Mouse (Mus musculus) stomach, embryonic 15.5 days (tissue): ENCODE data around the gene Lats2. TPM values are rescaled to one million over a fixed set of nuclear protein-coding genes. Genes with fewer than 3 reads are reported as not detected.
A peak's percentile ranks its signal among the peaks of the same experiment; 100 is the strongest.
"Not testable (repeated sequence)": the region's sequence is repeated elsewhere in the genome, so short reads cannot be mapped to it uniquely, and the experiment has no call there.

Experiments used
- ATAC-seq: fragments of 200-750 bp; cut with Nextera tagmentation; 2 replicates; pipeline ENCODE4 v1.8.0; 2017; ENCODE audit warnings: low read depth, moderate number of reproducible peaks, moderate TSS enrichment; ENCODE audit not compliant: insufficient read depth, low FRiP score
- H3K27ac ChIP-seq: fragments of 300-500 bp; sonication (generic); 2 replicates; pipeline ENCODE4 v1.5.1; 2015; ENCODE audit warnings: mild to moderate bottlenecking, inconsistent platforms
- H3K27me3 ChIP-seq: fragments of 300-500 bp; sonication (generic); replicated peaks from 2 replicates; pipeline ENCODE4 v1.6.1; 2015; ENCODE audit warnings: inconsistent platforms
- H3K36me3 ChIP-seq: fragments of 300-500 bp; sonication (generic); 2 replicates; pipeline ENCODE4 v1.6.1; 2015; ENCODE audit warnings: inconsistent platforms
- H3K4me1 ChIP-seq: fragments of 300-500 bp; sonication (generic); 2 replicates; pipeline ENCODE4 v1.6.1; 2015; ENCODE audit warnings: inconsistent platforms
- H3K4me2 ChIP-seq: fragments of 300-500 bp; sonication (generic); 2 replicates; pipeline ENCODE4 v1.6.1; 2015; ENCODE audit warnings: mild to moderate bottlenecking, inconsistent platforms
- H3K4me3 ChIP-seq: fragments of 300-500 bp; sonication (generic); replicated peaks from 2 replicates; pipeline ENCODE4 v1.5.1; 2015; ENCODE audit warnings: inconsistent platforms
- H3K9ac ChIP-seq: fragments of 300-500 bp; sonication (generic); 2 replicates; pipeline ENCODE4 v1.6.1; 2015; ENCODE audit warnings: inconsistent platforms
- H3K9me3 ChIP-seq: fragments of 300-500 bp; sonication (generic); 2 replicates; pipeline ENCODE4 v1.6.1; 2016; ENCODE audit warnings: inconsistent platforms
- WGBS: fragments of 180-500 bp; shearing (Covaris S2); methylation state at CpG from one replicate; pipeline ENCODE4 v1.1.7; 2015; 5-methylcytosine and 5-hydroxymethylcytosine counted together
- polyA plus RNA-seq: library from polyadenylated mRNA; unstranded; fragments of >200 nt; fragmentation: Nextera tagmentation; extraction: Ambion mirVana; gene quantifications from 2 replicates; pipeline ENCODE4 v1.2.1, GENCODE M21; 2015

The Lats2 gene
- polyA plus RNA-seq, 1 experiment from 2014 or later: 19.1 TPM

DNA sequence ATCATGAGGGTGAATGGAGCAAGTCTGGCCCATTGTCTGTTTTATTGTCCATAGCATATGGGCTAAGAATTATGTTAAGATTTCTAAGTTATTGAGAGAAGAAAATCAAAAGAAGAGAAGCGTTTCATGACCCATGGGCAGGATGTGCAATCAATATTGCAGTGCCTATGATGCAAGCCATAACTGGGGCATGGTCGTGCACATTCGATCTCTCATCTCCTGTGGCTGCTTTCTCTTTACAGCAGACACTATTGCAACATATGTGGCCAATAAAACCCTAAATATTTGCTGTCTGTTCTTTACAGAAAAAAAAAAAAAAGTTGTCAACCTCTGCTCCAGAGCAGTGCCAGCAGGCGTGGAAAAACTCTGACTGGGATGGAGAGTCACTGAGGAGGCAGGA is 2.1 kb downstream of the Lats2 start:
- H3K4me3 ChIP-seq: no peak overlapping the region
- H3K9ac ChIP-seq: no peak overlapping the region
- no peak overlapping the region for H3K27ac ChIP-seq
- H3K27me3 ChIP-seq: no peaks in the 10 kb centered on the region
- no peaks in the 10 kb centered on the region for H3K36me3 ChIP-seq
- H3K9me3 ChIP-seq: no peaks in the 10 kb centered on the region
- no peaks in the 10 kb centered on the region for H3K4me1 ChIP-seq
- WGBS: 85% methylated on average over 4 of the region's 4 CpGs
- H3K4me2 ChIP-seq: no peak overlapping the region
- ATAC-seq: no peak

DNA sequence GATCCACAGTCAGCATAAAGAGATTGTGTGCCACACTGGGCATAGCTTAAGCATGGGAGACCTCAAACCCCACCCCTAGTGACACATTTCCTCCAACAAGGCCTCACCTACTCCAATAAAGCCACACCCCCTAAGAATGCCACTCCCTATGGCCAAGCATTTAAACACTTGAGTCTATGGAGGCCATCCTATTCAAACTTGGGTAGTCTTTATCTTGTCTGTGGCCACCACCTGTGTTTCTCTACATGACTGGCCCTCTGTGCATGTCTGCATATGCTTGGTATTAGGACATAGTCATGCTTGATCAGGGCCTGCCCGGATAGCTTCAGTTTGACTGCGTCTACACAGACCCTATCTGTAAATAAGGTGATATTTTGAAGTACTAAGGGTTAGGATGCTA is 2.5 kb downstream of the Lats2 start:
- no peak overlapping the region for H3K27ac ChIP-seq

DNA sequence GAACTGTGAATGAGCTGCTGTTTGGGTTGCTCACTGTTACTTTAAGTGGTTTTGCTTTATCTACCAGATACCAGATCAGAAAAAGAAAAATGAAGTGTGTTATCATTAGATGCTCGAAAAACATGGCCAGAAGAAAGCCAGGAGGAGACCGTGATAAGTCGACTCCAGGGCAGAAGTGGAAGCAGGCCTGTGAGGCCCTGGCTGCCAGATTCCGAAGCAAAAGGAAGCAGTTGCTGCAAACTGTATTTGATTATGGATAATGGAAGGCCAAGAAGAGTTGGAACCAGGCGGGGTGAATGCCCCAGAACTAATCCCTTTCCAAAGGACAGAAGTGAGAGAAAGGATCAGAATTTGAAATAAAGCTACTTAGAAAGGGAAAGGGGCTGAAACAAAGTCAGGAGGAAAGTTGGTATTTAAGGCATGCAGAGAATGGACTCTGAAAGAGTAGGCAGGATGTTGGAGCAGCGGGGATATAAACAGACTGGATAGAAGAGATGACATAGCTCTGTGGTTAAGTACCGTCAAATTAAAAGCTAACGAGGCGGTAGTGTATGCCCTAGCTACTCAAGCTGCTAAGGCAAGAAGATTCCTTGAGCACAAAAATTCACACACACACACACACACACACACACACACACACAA is 4.7 kb downstream of the Lats2 start:
- H3K27me3 ChIP-seq: no peaks in the 10 kb centered on the region
- H3K36me3 ChIP-seq: no peaks in the 10 kb centered on the region
- 0 out of 2 replicates have a peak, but pooled peaks have one; percentile 36 for ATAC-seq
- H3K9me3 ChIP-seq: no peaks in the 10 kb centered on the region
- H3K4me2 ChIP-seq: no peak overlapping the region
- no peaks in the 10 kb centered on the region for H3K4me1 ChIP-seq
- H3K27ac ChIP-seq: peak overlapping the region; percentile 65
- 12% methylated on average over 9 of the region's 9 CpGs for WGBS
- no peak overlapping the region for H3K4me3 ChIP-seq
- H3K9ac ChIP-seq: no peak overlapping the region

More for the DNA sequence above, 2.5 kb downstream of the Lats2 start:
- Histone ChIP-seq H3K4me1 (no peaks in the 10 kb centered on the region), H3K4me3 (no peak overlapping the region), H3K4me2 (no peak overlapping the region), H3K36me3 (no peaks in the 10 kb centered on the region), H3K9me3 (no peaks in the 10 kb centered on the region), H3K27me3 (no peaks in the 10 kb centered on the region), H3K9ac (no peak overlapping the region)
- WGBS: 89% methylated on average over 2 of the region's 2 CpGs
- ATAC-seq: no peak

DNA sequence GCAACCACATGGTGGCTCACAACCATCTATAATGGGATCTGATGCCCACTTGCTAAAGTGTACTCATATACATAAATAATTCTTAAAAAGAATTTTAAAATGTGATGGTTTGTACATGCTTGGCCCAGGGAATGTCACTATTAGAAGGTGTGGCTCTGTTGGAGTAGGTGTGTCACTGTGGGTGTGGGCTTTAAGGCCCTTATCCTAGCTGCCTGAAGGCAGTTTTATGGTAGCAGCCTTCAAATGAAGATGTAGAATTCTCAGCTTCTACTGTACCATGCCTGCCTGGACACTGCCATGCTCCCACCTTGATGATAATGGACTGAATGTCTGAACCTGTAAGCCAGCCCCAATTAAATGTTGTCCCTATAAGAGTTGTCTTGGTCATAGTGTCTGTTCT is 7.2 kb downstream of the Lats2 start:
- ATAC-seq, H3K9ac ChIP-seq, H3K4me3 ChIP-seq, H3K27ac ChIP-seq, H3K4me2 ChIP-seq, H3K27me3 ChIP-seq, H3K36me3 ChIP-seq, H3K4me1 ChIP-seq, H3K9me3 ChIP-seq: not testable (repeated sequence)

DNA sequence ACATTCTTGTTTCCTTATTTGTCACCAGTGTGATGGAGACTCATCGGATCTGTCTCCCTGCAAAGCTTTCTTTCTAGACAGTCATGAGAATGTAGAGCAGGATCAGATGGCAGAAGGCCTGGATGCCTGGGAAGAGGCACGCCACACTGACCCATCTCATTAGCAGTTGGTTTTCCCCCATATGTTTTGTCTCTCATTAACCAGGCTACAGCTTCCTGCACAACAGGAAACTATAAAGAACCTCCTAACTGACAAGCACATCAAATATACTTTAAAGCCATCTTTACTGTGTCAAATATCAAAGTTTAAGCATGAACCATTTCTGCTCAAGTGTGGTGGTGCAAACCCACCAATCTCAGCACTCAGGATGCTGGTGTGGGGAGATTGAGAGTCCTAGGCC is 8.7 kb downstream of the Lats2 start:
- H3K27ac ChIP-seq: no peak overlapping the region
- no peak overlapping the region for H3K9ac ChIP-seq
- 65% methylated on average over 2 of the region's 2 CpGs for WGBS
- no peak for ATAC-seq
- H3K9me3 ChIP-seq: no peaks in the 10 kb centered on the region
- no peak overlapping the region for H3K4me3 ChIP-seq
- no peaks in the 10 kb centered on the region for H3K27me3 ChIP-seq
- H3K36me3 ChIP-seq: no peaks in the 10 kb centered on the region
- no peaks in the 10 kb centered on the region for H3K4me1 ChIP-seq
- no peak overlapping the region for H3K4me2 ChIP-seq

DNA sequence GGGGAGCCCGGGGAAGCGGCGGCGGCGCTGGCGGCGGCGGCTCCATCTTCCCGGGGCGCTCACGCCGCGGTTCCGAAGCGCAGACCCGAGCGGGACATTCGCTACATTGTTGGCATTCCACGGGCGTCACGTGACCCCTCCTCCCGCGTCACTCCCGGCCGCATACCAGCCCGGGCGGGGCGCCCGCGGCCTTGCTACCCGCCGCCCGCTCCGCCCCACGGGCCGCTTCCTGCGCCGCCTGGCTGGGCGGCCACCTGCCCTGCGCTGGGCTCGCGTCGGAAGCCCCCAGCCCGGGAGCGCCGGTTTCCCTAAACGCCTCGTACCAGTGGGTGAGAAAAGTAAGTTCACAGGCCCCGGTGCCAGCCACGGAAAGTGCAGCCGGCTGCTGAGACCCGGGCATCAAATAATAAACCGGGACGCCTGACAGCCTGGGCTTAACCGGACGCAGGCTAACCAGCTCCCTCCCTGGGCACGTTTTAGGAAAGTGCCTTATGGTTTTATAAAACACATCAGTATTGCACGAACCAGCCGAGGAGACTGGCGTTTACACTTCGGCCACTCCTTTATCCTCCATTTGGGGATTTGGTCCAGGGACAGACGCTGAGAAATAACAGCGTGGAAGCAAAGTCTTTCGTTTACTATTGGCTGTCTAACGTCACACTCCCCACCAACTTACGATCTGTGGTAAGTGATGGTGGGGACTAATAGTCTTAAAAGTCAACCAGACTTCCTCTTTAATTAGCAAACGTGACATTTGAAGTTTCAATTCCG is 12.0 kb downstream of the Lats2 start, which contains the start of gene Gm49361:
Gm49361 (minus strand) TSS at position 103 of the 771 bp plus-strand sequence.
- WGBS: under 1% methylated on average over 59 of the region's 68 CpGs
- peak; percentile 92 for ATAC-seq

DNA sequence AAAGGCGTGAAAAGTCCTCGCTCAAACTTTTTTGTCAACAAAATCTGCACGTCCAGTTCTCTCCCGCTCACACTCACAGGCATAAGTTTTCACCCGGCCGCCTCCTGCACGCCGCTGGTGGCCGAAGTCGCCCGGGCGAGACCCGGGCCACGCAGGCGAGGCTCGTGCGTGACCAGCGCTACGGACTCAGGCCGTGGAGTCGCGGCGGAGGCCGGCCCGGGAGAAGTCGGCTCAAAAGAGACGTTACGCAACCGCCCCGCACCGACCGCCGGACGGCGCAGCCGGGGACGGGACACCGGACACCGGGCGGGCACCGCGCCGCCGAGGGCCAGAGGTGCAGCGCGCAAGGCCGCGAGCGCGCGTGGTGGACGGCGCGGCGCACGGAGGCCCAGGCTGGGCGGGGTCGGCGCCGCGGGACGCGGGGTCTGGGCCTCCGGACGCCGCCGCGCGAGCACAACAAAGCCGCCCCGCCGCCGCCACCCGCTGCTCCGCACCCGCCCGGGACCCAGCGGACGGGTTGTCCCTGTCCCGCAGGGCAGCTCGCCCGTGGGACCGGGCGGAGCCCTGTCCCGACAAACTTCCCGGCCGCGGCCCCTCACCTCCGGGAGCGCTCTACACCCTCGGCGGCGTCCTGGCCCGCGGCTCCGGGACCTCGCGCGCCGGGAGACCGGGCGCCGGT is 12.8 kb downstream of the Lats2 start:
- WGBS: under 1% methylated on average over 94 of the region's 103 CpGs
- peak; percentile 56 for ATAC-seq
- peaks cover 4% of the 10 kb centered on the region; the same call in 1 of the 2 replicates for H3K4me1 ChIP-seq

More for the DNA sequence above, 12.0 kb downstream of the Lats2 start, which contains the start of gene Gm49361:
- Histone ChIP-seq H3K36me3 (no peaks in the 10 kb centered on the region), H3K9me3 (no peaks in the 10 kb centered on the region), H3K27ac (peak within 1 kb of the TSS; percentile 90), H3K4me2 (peak within 1 kb of the TSS; percentile 80), H3K4me3 (peak within 1 kb of the TSS; percentile 85), H3K4me1 (peaks cover 4% of the 10 kb centered on the region; the same call in 1 of the 2 replicates), H3K27me3 (no peaks in the 10 kb centered on the region), H3K9ac (peak within 1 kb of the TSS; percentile 78)

DNA sequence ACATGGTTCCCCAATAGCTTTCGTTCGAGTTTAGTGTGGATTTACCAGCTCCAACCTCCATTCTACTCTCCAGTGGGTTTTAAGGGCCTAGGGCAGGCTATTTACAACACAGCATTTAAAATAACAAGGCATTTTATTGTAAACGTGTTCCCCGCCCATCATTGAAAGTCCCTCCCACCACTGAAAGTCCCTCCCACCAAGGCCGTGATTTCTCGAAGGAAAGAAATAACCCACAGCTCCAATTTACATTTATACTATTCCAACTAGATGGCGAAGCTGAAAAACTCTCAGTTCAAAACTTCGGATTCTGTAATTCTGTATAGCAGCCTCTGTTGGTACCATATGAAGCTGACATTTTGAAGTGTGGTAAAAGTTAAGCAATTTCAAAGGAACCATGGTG is 13.6 kb downstream of the Lats2 start:
- Histone ChIP-seq H3K36me3 (no peaks in the 10 kb centered on the region), H3K27me3 (no peaks in the 10 kb centered on the region), H3K4me1 (peaks cover 4% of the 10 kb centered on the region; the same call in 1 of the 2 replicates), H3K4me3 (peak overlapping the region; percentile 85), H3K4me2 (peak overlapping the region; percentile 80), H3K9me3 (no peaks in the 10 kb centered on the region), H3K9ac (no peak overlapping the region), H3K27ac (no peak overlapping the region)
- 2% methylated on average over 8 of the region's 8 CpGs for WGBS
- no peak for ATAC-seq

More for the DNA sequence above, 12.8 kb downstream of the Lats2 start:
- Histone ChIP-seq H3K4me3 (peak overlapping the region; percentile 85), H3K27ac (peak overlapping the region; percentile 90), H3K36me3 (no peaks in the 10 kb centered on the region), H3K4me2 (peak overlapping the region; percentile 80), H3K9me3 (no peaks in the 10 kb centered on the region), H3K9ac (peak overlapping the region; percentile 78), H3K27me3 (no peaks in the 10 kb centered on the region)

DNA sequence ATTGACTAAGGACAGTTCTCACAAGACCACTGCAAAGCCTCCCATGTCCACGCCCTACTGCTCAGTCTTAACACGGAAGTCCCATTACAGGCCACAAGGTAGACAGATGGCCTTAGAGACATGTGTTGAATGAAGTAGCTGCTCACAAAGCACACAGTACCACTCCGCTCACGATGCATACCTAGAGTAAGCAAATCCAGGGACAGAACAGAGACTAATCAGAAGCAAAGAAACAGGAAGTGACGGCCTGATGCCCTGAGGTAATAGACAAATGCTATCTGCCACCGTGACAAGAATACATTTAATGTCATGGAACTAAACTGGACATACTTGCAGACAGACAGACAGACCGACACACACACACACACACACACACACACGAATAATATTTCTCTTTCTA is 17.5 kb downstream of the Lats2 start:
- Histone ChIP-seq H3K9ac (no peak overlapping the region), H3K36me3 (no peaks in the 10 kb centered on the region), H3K4me2 (no peak overlapping the region), H3K4me1 (peaks cover 19% of the 10 kb centered on the region), H3K27ac (no peak overlapping the region), H3K4me3 (no peak overlapping the region), H3K27me3 (no peaks in the 10 kb centered on the region), H3K9me3 (no peaks in the 10 kb centered on the region)
- WGBS: 74% methylated on average over 8 of the region's 8 CpGs
- no peak for ATAC-seq

DNA sequence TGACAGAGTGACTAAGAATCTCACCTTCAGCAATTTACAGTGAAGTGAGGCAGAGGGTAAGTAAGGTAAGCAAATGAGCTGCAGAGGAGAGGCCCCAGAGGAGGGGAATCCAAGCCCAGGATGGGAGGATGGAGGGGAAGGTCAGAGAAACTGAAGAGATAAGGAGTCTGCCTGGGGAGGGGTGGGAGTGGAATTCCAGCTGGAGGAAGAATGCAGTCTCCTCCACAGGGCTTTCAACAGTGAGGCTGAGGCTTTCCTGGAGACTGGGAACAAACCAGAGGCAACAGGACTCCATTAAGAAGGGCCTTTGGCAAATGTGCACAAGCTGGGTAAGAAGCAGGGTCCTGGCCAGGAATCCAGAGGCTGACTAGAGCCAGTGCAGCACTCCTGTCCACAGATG is 21.1 kb downstream of the Lats2 start:
- Histone ChIP-seq H3K9me3 (no peaks in the 10 kb centered on the region), H3K27ac (no peak overlapping the region), H3K4me2 (no peak overlapping the region), H3K4me1 (peaks cover 24% of the 10 kb centered on the region), H3K4me3 (no peak overlapping the region), H3K27me3 (no peaks in the 10 kb centered on the region), H3K36me3 (0 out of 2 replicates have a peak, but pooled peaks cover 4% of the 10 kb centered on the region), H3K9ac (no peak overlapping the region)
- no peak for ATAC-seq

DNA sequence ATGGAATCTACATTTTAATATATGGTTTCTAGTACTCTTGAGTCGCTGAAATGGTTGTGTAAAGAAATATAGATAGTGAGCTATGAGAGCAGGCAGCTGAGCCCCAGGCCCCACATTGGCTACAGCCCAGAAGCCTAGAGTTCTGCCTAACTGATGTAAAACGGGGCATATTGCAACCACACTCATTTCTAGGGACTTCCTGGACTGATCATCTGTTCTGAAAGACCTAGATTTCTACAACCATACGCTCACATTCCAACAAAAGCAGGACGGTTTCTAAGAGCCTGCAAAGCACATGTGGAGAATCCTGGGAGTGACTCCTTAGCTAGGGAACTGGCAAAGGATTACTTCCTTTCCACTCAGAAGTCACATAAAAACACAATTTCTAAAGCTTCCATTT is 22.0 kb downstream of the Lats2 start:
- H3K9ac ChIP-seq: no peak overlapping the region
- no peak overlapping the region for H3K4me2 ChIP-seq
- no peak overlapping the region for H3K4me3 ChIP-seq
- no peak for ATAC-seq
- WGBS: 40% methylated on average over 4 of the region's 4 CpGs
- no peak overlapping the region for H3K27ac ChIP-seq
- H3K36me3 ChIP-seq: peaks cover 7% of the 10 kb centered on the region; the same call in 1 of the 2 replicates
- H3K27me3 ChIP-seq: no peaks in the 10 kb centered on the region
- H3K9me3 ChIP-seq: no peaks in the 10 kb centered on the region
- H3K4me1 ChIP-seq: peaks cover 24% of the 10 kb centered on the region
